Mouse (Mus musculus) heart, adult 9 months (tissue): ENCODE measurements around the gene Unc5b.
"Not testable (repeated sequence)": the region's sequence is repeated elsewhere in the genome, so short reads cannot be mapped to it uniquely, and the experiment has no call there.

Source experiments
- DNase-seq, 2 experiments: peaks; one replicate each; pipeline ENCODE4 v3.0.0; 2022; ENCODE audit warnings: low spot score in 2 of 2

Unc5b gene

DNA sequence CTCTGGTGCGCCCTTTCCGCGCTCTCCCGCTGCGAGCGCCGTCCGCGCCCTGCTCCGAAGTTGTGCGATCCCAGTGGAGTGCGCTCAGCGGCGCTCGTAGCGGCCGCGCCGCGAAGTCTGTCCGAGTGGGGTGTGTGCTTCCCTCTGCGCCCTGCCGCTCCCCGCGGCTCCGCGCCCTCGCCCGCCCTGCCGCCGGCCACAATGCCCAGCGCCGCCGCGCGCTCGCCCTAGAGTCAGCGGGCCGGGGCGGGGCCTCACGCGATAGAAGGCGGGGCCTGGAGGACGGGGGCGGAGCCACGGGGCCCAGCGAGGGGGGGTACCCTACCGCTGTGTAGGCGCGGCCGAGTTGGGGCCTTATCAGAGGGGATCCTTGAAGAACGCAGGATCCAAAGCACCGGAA is at the start of gene Unc5b:
Unc5b (minus strand) TSS at position 203 of the 400 bp plus-strand sequence.
- DNase-seq = peak; percentile 96 to 97

DNA sequence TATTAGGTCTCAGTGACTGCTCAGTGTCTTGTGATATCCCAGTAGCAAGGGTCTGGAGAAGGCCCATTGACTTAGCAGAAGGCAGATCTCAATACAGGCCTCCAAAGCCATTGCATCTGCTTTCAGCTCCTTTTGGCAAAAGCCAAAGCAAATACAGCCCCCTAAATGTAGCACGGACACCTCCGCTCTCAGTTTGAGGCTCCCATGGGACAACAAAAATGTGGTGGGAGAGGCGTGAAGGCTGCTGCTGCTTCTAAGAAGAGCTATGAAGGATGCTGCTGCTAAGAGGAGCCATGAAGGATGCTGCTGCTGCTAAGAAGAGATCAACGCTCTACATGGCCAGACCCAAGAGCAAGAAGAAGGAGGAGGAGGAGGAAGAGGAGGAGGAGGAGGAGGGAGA is 48.4 kb upstream of the Unc5b start:
- no peak for DNase-seq

DNA sequence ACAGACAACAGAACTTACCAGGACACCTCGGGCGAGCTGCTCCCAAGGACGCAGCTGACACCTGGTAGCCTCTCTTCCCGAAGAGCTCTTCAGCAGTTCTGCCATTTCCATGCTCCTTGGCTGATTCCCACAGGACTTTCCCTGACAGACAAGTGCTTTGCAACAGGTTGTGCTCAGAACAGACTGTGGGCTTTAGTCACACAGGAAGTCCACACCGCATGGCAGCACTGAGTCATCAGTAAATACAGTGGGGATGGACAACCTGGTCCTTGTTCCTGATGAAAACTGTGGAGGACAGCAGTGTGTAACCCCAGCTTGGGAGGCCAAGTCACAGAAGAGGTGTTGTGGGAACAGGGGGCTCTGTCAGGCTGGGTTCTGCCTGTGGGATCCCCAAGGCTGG is 45.7 kb upstream of the Unc5b start:
- DNase-seq = no peak

DNA sequence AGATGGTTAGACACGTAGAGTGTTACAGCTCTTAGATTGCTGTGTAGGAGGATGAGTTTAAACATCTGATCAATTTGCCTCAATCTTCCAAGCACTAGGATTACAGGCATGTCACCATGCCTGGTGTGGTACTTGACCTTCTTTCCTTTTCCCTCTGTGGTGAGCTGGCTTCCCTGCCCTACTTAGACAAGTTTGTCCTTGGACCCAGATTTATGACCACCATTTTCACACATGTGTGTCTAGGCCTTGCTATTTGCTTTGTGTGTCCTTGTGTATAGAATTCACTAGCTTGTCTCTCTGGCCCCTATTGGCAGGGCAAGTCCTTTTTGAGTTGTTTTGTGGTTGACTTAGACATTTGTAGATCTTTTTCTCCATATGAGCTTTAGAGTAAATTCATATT is 43.6 kb upstream of the Unc5b start:
- DNase-seq = no peak

DNA sequence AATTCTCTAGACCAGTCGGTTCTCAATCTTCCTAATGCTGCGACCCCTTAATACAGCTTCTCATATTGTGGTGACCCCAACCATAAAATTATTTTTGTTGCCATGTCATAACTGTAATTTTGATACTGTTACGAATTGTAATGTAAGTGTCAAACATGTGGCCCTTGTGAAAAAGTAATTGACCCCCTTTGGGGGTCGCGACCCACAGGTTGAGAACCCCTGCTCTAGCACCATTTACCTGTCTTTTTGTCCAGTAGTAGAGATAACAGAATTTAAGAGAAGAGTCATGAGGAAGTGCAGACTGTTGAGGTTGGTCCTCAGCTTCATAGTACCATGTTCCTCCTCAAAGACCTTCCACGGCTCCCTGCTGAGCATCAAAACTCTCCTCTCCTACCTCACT is 31.9 kb upstream of the Unc5b start:
- DNase-seq = no peak

DNA sequence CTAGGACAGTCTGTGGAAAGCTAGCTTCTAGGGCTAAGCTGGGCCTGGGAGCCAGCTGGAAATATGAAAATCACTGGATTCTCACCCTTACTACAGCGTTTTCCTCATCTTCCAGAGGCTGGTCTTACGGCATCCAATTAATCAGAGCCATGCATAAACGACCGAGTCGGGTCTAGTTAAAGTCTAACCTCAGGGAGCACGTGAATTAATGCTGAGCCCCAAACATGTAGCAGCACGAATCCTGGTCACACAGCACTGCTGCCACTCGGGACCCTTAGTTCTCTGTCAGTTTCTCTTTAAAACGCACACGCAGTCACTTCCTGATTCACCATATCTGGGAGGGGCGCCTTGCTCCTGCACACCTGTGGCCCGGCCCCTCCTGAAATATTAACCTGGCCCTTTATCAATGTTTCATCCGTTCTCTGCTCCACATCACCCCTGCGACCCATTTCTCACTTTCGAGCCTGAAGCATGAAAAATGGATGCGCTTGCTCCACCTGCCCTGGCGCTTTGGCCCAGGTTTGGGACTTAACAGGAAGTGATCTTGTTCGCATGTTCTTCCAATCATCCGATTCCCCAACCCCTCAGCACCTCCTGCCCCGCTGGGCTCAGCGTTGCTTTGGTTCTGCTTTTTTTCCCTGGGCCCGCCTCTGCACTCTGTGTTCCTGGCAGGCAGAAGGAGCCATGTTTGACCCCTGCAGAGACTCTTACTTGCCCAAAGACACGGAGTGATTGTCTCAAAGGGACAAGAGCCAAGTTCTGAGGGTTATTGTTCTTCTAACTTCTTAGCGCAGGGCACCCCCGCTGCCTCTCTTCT is 31.3 kb upstream of the Unc5b start:
- DNase-seq = no peak

DNA sequence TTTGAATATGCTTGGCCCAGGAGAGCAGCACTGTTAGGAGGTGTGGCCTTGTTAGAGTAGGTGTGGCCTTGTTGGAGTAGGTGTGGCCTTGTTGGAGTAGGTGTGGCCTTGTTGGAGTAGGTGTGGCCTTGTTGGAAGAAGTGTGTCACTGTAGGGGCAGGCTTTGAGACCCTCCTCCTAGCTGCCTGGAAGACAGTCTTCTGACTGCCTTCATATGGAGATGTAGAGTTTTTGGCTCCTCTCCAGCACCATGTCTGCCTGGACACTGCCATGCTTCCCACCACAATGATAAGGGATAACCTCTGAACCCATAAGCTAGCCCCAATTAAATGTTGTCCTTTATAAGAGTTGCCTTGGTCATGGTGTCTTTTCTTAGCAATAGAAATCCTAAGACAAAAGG is 13.9 kb upstream of the Unc5b start:
- DNase-seq = not testable (repeated sequence)

DNA sequence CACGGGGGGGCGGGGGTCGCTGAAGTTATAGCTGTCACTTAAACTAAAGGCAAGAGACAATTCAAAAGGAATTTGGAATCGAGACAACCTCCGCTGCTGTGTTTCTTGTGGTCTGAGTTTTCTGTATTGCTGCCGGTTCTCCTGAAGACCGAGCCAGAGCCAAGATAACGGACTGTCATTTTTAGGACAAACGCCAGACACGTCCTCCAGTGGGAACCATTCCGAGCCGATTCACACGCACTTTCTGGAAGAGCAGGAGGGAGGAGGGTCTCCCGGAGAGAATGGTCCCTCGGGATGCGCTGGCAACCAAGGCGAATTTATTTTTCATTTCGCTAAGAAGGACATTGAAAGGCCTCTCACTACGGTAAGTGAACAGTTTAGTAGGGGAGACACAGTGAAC is 7.4 kb upstream of the Unc5b start:
- peak in 1 of 2 experiments; percentile 32 for DNase-seq

DNA sequence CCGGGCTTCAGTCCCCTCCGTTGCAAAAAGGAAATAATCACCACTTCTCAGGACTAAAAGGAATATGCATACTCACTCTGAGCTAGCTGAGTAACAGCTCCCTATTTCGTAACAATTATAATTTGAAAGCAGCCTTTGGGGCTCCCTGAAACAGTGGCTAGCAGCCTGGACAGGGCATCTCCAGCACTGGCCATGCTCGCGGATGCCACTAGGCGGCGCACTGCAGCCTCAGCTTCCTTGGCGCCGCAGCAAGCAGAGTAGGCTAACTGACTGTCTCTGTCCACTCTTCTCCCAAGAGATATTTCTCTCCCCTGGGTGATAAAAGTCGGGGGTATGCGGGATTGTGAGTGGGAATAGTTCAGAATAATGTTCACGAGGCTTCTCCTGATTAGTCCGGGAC is 3.6 kb upstream of the Unc5b start:
- peak in 1 of 2 experiments; percentile 77 for DNase-seq

DNA sequence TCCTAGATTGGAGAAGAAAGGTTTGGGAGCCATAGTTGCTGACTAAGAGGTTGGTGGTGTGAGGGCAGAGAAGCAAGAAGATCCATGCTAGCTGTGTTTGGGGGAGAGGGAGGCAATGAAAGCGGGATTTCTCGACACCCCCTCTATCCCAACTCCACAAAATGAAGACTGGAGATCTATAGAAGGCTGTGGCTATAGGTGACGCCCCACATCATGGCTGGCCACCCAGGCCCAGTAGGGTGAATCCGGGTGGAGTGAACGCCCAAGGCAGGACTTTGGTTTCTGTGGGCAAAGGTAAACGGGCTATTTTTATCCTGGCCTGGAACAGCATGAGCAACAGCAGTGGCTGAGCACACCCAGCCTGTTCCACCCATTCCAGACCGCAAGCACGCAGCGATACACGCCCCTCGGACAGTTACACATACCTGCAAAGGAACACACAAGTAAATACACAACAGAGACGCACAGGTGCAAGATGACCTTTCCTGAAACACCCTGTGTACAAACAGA is 1.3 kb upstream of the Unc5b start:
- no peak for DNase-seq

DNA sequence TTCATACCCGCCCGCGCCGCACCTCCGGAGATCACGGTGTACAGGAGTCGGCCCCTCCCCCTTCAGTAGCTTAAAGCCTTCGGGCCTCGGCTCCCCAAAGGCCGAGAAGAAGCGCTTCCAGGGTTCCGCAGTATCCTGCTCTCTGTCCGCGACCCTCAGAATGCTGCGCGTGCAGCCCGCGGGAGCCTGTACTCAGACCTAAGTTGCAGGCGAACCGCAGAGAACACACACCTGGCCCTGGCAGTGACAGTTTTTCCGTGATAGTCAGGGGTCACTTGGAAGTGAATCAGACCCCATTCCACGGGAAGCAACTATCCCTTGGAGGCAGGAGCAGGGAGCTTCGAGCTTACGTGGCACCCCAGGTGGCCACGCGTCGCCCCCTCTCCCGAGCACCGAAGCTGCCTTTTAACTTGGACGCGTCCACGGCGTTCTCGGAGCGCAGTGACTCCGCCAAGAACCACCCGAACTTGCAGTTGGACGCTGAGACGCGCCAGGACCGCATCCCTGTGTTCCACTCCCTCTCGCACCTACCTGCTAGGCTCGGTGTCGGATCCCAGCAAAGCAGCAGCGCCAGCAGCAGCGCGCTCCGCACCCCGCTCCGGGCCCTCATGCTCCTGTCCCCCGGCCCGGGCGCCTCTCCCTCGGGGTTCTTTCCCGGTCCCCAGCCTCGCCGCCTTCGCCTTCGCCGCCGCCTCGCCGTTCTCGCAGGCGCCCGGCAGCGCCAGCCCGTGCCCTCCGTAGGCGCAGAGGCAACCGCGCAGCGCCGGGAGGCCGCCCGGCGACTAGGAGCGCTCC is 628 bp downstream of the Unc5b start:
- no peak for DNase-seq

DNA sequence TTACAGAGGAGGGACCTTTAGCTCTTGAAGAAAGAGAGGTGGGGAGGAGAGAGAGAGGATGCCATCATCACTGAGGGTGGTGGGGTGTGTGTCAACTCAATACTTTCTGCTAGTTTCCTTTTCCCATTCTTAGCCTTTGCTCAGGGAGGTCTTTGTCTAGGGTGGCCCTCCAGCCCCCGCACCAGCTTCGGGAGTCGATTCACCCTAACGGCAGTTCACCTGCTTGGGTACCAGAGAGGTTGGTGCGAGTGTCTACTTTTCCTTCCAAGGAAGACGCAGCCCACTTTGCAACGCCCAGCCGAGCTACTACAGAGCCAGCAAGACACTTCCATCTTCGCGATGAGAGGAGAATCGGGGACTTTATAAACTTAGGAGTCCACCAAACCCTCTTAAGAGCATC is 1.4 kb downstream of the Unc5b start:
- no peak for DNase-seq

DNA sequence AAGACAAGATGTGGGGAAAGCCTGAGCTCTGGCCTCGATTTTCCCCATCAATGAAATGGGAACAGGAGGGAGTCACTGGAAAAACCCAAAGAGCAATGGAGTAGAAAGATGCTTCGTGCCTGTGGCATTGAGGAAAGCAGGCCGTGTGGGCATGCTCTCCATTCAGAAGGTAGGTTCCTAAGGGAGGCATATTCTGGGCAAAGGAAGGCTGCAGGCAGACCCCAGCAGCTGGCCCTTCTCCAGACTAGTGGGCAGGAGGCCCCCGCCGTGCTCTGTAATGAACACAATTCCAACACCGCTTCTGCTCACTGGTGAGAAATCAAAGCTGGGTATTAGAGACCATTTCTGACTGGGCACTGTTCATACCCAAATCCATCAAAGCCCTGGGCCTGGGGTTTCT is 2.3 kb downstream of the Unc5b start:
- DNase-seq = no peak

DNA sequence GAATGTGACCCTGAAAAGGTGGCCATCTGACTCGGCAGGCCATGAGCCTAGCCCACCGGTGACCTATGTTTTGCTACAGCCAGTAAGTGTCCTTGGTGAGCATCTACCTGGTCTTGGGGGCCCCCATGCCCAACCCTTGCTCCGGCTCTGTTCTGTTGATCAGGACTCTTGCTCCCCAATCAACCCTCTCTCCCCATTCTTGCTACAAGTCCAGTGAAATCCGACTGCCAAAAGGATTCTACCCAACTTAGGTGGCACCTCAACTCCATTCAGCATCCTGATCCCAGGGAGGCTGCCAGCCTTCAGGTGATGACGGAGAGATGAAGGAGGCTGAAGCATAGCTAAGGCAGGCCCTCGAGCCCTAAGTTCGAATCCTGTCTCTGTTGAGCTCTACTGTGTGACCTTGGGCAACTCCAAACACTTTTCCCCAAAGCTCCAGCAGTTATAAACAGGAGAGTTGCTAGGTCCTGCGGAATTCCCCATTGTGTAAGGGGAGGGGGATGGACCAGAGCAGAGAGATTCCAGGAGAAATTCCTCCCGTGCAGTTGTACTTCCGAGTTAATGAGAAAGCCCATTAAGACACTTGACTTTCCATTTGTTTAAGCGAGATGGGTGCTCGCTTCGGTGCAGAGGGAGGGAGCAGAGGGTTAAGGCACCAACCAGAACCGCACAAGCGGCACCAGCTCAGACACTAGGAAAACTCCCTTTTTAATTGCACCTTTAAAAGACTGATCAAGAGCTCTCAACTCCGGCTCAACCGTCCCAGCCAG is 3.3 kb downstream of the Unc5b start:
- no peak for DNase-seq

DNA sequence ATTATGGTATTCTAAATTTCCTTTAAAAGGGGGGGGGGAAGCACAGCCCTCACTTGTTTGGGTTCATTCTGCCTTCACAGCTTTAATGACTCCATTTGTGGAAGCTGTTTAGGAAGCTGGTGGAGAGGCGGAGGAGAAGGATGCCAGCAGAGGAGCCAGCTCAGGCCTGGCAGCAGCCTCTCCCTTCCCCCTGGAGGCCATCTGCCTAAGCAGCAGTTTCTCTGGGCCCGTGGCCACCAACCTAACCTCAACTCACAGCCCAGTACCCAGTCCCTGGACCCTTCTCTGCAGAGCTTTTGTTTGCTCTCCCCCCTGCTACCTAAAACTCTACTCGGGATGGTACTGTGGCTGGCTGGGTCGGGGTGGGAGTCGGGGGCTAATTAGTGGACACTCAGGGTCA is 4.1 kb downstream of the Unc5b start:
- no peak for DNase-seq

DNA sequence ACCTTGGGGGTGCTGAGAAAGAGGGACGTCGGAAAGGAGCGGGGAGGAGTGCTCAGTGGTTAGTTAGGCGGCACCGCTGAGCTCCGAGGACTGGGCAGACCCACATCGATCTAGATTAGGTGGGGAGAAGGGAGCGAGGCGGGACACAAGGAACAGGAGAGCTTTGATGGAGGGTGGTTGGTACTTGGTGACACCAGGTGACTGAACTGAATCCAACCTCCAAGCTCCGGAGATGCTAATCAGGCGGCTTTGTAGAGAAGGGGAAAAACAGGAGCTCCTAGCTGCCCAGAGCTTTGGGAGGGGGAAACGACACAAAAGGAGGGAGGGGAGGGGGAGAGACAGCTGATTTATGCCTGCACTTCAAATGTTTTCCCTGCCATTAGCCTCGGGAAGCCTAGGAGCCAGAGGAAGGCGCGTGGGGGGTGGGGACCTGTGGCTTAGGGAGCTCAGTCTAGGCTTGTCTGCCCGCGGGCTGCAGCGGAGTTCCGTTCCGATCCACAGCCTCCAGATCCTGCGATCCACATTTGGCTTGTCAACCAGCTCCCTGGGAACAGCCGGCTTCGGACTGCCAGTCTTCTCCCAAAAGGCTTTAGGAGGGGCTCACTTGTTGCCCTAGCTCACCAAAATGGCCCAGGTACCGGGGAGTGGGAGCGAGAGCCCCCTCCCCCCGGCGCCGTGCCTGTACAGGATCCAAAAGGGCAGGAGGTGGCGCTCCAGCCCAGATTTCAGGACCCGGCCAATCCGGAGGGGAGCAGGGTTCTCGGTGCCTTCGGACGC is 4.7 kb downstream of the Unc5b start:
- no peak for DNase-seq

DNA sequence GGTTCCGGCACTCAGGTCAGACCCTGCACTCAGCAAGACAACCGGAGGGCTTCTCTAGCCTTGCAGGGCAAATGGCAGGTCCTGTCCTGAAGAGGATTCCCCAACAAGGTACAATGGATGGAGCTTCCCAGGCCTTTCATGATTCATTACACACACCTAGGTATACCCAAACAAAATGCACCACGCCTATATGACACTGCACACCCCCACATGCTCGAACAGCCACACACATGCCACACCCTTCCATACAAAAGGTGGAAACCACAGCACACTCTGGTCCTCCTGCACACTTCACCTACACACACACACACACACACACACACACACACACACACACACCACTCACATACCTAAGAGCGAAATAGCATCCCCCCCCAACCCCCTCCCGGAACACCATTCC is 5.4 kb downstream of the Unc5b start:
- no peak for DNase-seq

DNA sequence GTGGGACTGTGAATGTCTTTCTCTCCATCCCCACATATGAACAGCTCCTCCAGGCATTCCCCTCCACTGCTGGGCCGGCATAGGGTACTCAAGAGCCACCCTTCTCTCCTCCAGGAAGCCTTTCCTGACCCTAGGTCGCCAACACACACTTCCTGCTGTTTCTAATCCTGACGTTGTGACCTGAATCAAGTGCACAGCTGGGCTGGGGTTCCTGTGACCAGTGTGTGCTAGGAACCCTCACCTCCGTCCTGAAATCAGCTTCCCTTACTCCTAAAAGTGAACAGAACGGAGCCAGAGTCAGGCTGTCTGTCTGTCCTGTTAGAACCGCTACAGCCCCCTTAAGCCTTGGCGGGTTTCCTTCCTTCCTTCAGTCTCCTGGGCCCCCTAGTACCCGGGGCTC is 7.6 kb downstream of the Unc5b start:
- DNase-seq = peak in 1 of 2 experiments; percentile 18

DNA sequence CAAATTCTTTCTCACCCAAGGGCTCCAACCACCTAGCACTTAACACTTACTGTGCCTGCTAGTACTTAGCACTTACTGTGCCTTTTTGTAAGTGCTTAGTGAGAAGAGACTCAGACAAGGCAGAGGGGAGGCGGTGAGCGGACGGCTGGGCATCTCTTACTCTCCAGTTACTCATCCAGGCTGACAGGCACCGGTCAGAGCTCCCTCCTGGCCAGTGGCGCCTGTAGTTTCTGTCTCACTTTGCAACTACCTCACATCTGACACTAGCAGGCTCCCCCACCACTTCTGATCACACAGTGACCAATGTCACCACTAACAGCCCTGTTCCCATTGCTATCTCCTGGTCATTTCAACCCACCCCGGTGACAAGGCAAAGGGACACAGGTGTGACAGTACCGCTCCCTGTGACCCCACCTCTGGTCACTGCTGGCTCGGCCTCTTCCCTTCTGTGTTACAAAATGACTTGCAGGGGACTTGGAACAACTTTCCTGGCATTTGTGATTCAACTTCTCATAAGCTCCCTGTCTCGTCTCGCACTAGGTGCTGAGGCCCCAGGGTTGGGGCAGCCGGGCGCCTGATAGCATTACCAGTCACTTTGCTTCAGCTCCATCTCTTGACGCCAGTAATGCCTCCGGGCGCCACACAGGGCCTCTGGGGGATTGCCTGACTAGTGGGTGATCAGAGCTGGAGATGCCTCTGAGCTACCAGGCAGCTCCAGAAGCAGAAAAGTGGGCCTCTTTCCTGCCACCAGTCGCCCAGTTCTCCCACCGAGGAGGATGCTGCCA is 8.5 kb downstream of the Unc5b start:
- DNase-seq = peak in 1 of 2 experiments; percentile 1

DNA sequence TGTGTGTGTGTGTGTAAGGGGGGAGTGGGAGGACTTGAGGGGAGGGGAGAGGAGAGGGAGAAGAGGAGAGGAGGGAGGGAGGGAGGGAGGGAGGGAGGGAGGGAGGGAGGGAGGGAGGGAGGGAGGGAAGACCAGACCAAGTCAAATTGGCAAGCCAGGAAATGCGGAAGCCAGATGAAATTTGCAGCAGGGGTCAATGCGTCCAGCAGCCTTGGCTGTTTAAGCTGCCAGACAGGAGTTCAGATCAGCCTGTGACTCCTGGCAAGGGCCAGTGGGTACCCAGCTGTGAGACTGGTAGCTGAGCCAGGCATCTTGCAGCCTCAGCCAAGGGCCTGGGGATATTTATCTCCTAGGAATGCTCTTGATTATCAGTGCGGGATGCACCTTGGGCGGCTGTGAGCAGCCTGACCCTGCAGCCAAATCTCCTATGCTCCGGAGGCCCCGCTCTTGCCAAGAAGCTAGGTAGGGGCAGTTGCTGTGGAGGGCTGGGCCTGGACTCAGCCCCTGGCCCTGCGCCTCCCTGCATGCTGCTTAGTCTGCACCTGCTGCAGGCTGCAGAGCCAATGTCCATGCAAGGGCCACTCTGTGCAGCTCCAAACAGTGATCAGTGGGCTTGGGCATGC is 9.5 kb downstream of the Unc5b start:
- DNase-seq = no peak
